Mouse (Mus musculus) lung, postnatal 0 days (tissue): ENCODE measurements at regions not wholly inside any gene's neighbourhood (a gene's known extent, or its start where the extent isn't known, plus 50 kb on each side); places are given as distances from the start of the nearest gene placed in this dataset.

Experiments
- ATAC-seq: fragments of 200-750 bp; cut with Nextera tagmentation; 2 replicates; pipeline ENCODE4 v1.8.0; 2017; ENCODE audit warnings: moderate library complexity
- DNase-seq: peaks from one replicate; pipeline ENCODE4 v3.0.0-alpha.2; 2016; ENCODE audit warnings: low spot score
- H3K27ac ChIP-seq: fragments of 300-500 bp; sonication (generic); 2 replicates; pipeline ENCODE4 v1.5.1; 2014; ENCODE audit warnings: antibody characterized with exemption, mild to moderate bottlenecking, low read length, mixed read lengths
- H3K27me3 ChIP-seq: fragments of 300-500 bp; sonication (generic); replicated peaks from 2 replicates; pipeline ENCODE4 v1.6.1; 2014; ENCODE audit warnings: low read length, mixed read lengths; ENCODE audit not compliant: insufficient read depth
- H3K36me3 ChIP-seq: fragments of 300-500 bp; sonication (generic); 2 replicates; pipeline ENCODE4 v1.6.1; 2014; ENCODE audit warnings: low read length, mixed read lengths; ENCODE audit not compliant: insufficient read depth
- H3K4me1 ChIP-seq: fragments of 300-500 bp; sonication (generic); 2 replicates; pipeline ENCODE4 v1.6.1; 2014; ENCODE audit warnings: antibody characterized with exemption, low read depth, low read length, mixed read lengths; ENCODE audit not compliant: insufficient read depth
- H3K4me2 ChIP-seq: fragments of 300-500 bp; sonication (generic); replicated peaks from 2 replicates; pipeline ENCODE4 v1.6.1; 2014; ENCODE audit warnings: low read depth, mild to moderate bottlenecking, low read length, moderate library complexity, mixed read lengths
- H3K4me3 ChIP-seq: fragments of 300-500 bp; sonication (generic); 2 replicates; pipeline ENCODE4 v1.5.1; 2014; ENCODE audit warnings: low read depth, low read length
- H3K9ac ChIP-seq: fragments of 300-500 bp; sonication (generic); replicated peaks from 2 replicates; pipeline ENCODE4 v1.6.1; 2014; ENCODE audit warnings: low read depth, mild to moderate bottlenecking
- H3K9me3 ChIP-seq: fragments of 300-500 bp; sonication (generic); 2 replicates; pipeline ENCODE4 v1.6.1; 2016; ENCODE audit warnings: low read length, mixed read lengths
- CTCF ChIP-seq: IDR thresholded peaks from 2 replicates; pipeline ENCODE4 v1.5.1; 2016; ENCODE audit warnings: antibody characterized with exemption, mild to moderate bottlenecking
- EP300 ChIP-seq: IDR thresholded peaks from 2 replicates; pipeline ENCODE4 v1.6.1; 2016; ENCODE audit warnings: antibody characterized with exemption, mild to moderate bottlenecking, control low read depth
- WGBS: fragments of 180-500 bp; shearing (Covaris S2); extraction: QIAGEN DNeasy Blood & Tissue Kit; methylation state at CpG from one replicate; pipeline ENCODE4 v1.1.7; 2014; 5-methylcytosine and 5-hydroxymethylcytosine counted together

DNA sequence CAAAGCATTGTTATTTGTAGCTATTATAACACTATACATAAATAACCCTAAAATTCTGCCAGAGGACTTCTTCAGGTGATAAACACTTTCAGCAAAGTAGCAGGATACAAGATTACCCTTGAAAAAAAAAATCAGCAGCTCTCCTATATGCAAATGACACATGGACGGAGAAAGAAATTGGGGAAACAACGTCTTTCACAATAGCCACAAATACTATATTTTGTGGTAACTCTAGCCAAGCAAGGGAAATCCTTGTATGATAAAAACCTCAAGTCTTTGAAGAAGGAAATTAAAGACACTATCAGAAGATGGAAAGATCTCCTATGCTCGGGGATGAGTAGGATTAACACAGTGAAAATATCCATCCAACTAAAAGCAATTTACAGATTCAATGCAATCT, 344.4 kb upstream of the Fbxo33 start:
- no peak overlapping the region for H3K27ac ChIP-seq
- no peak overlapping the region for H3K9ac ChIP-seq
- H3K36me3 ChIP-seq, result no peaks in the 10 kb centered on the region
- no peaks in the 10 kb centered on the region for H3K4me1 ChIP-seq
- DNase-seq (no peak), ATAC-seq (no peak)
- WGBS, result 81% methylated on average over 3 of the region's 3 CpGs
- H3K27me3 ChIP-seq, result no peaks in the 10 kb centered on the region
- H3K4me2 ChIP-seq, result no peak overlapping the region
- TF ChIP-seq EP300, result no peak
- no peak for TF ChIP-seq CTCF
- no peaks in the 10 kb centered on the region for H3K9me3 ChIP-seq
- H3K4me3 ChIP-seq, result no peak overlapping the region

DNA sequence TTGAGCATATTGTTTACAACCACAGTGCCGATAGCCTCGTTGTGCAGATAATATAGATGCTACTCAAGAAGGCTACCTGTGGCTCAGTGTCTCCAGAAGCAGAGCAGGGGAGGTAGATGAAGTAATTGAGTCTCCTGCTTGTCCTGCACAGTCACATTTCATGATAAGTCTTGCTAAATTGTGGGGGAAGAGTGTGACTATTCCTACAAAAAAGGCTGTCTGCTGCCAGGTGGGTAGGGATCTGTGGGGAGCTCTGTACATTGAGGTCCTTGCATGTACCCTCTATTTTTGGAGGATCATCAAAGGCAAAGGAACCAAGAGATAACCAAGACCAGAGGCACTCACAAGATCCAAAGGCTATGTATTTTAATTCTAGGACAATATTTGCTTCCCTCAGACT, 320.3 kb upstream of the Fbxo33 start:
- WGBS, result 68% methylated on average over 2 of the region's 2 CpGs
- no peak overlapping the region for H3K9ac ChIP-seq
- no peak for TF ChIP-seq EP300
- no peak for TF ChIP-seq CTCF

DNA sequence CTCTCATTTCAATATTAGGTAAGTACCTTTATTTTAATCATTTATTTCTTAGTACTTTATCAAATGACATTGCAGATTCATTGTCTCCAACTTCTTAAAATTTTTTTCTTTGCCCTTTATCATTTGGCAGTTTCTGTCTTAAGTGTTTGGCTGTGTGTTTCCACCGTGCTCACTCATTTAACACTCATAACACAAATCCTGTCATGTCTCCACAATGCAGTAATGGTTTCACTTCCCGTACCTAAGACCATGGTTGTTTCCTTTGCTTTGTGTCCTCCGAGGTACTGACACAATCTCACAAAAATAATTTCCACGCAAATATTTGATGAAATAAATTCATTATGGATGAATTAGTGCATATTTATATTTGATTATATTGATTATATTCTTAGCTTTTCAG, 311.0 kb upstream of the Fbxo33 start:
- no peaks in the 10 kb centered on the region for H3K4me1 ChIP-seq
- no peak overlapping the region for H3K9ac ChIP-seq
- no peaks in the 10 kb centered on the region for H3K27me3 ChIP-seq
- TF ChIP-seq CTCF (no peak), EP300 (no peak)
- H3K4me3 ChIP-seq, result no peak overlapping the region
- no peaks in the 10 kb centered on the region for H3K9me3 ChIP-seq
- H3K27ac ChIP-seq, result no peak overlapping the region
- DNase-seq (no peak), ATAC-seq (no peak)
- no peak overlapping the region for H3K4me2 ChIP-seq
- WGBS, result 69% methylated on average over 4 of the region's 4 CpGs
- no peaks in the 10 kb centered on the region for H3K36me3 ChIP-seq

More for the DNA sequence above, 320.3 kb upstream of the Fbxo33 start:
- H3K4me1 ChIP-seq, result no peaks in the 10 kb centered on the region
- no peak overlapping the region for H3K4me3 ChIP-seq
- no peak overlapping the region for H3K4me2 ChIP-seq
- no peaks in the 10 kb centered on the region for H3K9me3 ChIP-seq
- no peaks in the 10 kb centered on the region for H3K36me3 ChIP-seq
- no peak overlapping the region for H3K27ac ChIP-seq
- DNase-seq (no peak), ATAC-seq (no peak)
- no peaks in the 10 kb centered on the region for H3K27me3 ChIP-seq

DNA sequence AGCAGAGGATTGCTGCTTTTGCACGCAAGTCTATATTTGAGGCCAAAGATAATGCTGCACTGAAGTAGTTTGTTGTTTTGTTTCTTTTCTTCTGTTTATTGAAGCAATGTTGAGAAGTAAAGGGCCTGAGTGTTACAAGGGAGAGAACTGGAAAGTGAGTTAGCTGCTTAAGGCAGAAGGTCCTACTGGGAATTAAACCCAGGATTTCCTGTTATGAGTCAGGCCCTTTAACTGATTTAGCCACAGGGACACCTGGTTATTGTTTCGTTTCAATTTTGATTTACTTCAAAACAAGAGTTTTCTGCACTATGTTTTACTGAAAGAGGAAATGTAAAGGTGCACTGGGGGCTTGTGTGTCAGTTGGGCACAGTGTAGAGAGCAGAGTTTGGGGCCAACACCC, 303.8 kb upstream of the Fbxo33 start:
- 75% methylated on average over 2 of the region's 2 CpGs for WGBS
- no peaks in the 10 kb centered on the region for H3K9me3 ChIP-seq
- no peak for ATAC-seq

DNA sequence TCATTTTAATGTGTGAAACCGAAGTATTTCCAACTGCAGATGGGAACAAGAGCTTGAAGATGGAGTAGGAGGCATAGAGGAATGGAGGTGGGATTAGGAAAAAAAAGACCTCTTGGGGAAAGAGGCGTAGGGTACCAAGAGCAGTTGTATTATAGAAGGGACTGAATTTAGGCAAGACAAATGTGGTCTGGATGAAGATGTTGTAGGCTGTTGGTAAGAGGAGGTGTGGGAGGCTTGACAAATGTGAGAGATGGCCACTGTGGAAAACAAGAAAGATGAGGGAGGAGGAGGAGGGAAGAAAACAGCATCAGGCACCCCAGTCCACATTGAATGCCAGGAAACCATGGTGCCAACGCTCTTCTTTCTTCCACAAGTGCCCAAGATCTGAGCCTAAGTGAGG, 302.4 kb upstream of the Fbxo33 start:
- Histone ChIP-seq H3K4me2 (no peak overlapping the region), H3K27ac (no peak overlapping the region), H3K4me3 (no peak overlapping the region), H3K9ac (no peak overlapping the region), H3K4me1 (no peaks in the 10 kb centered on the region), H3K36me3 (no peaks in the 10 kb centered on the region), H3K27me3 (no peaks in the 10 kb centered on the region), H3K9me3 (no peaks in the 10 kb centered on the region)
- 76% methylated on average over 3 of the region's 3 CpGs for WGBS
- TF ChIP-seq CTCF, result no peak
- TF ChIP-seq EP300, result no peak
- DNase-seq (no peak), ATAC-seq (no peak)

More for the DNA sequence above, 303.8 kb upstream of the Fbxo33 start:
- H3K4me2 ChIP-seq, result no peak overlapping the region
- H3K27ac ChIP-seq, result no peak overlapping the region
- H3K9ac ChIP-seq, result no peak overlapping the region
- no peak overlapping the region for H3K4me3 ChIP-seq
- DNase-seq, result no peak
- H3K27me3 ChIP-seq, result no peaks in the 10 kb centered on the region
- TF ChIP-seq CTCF, result no peak
- TF ChIP-seq EP300, result no peak
- H3K4me1 ChIP-seq, result no peaks in the 10 kb centered on the region
- no peaks in the 10 kb centered on the region for H3K36me3 ChIP-seq

DNA sequence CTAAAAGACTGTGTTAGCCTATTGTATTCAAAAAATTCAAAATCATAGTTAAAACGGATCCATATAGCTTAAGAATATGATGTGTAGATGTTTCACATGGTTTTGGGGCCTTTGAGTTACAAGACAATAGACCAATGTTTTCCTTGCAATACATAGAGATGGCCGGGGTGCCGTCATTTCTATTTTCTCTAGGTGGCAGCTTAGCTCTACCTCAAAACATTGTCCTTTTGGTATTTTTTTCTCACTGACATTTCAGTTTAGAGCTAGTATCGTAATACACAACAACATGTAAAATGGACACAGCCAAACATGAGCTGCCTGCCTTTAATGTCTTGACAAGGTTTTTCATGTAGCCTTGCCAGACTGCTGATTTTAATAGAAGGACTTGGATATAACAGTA, 290.3 kb upstream of the Fbxo33 start:
- Histone ChIP-seq H3K4me1 (no peaks in the 10 kb centered on the region), H3K4me2 (no peak overlapping the region), H3K36me3 (no peaks in the 10 kb centered on the region), H3K9me3 (no peaks in the 10 kb centered on the region), H3K27ac (no peak overlapping the region), H3K4me3 (no peak overlapping the region), H3K27me3 (no peaks in the 10 kb centered on the region), H3K9ac (no peak overlapping the region)
- WGBS, result 78% methylated on average over 4 of the region's 4 CpGs
- ATAC-seq, result no peak
- DNase-seq, result no peak
- TF ChIP-seq EP300 (no peak), CTCF (no peak)

DNA sequence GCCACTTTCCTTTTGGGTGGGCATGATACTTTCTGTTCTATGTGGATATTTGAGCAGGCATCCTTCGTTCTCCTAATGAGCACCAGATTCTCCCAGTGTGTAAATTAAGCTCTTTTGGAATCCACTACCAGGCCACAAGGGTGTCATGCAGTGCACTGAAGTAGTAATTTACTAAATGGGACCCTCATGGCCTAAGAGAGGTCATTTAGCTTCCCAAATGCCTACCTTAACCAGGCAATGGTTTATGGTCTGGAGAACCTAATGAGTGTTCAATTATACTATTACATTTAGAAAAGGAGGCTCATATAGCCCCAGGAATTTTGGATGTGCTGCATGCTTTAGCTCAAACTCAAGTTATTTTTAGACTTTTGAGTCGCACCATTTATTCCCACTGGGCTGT, 289.6 kb upstream of the Fbxo33 start:
- Histone ChIP-seq H3K27ac (no peak overlapping the region), H3K36me3 (no peaks in the 10 kb centered on the region), H3K4me2 (no peak overlapping the region), H3K27me3 (no peaks in the 10 kb centered on the region), H3K4me3 (no peak overlapping the region), H3K9me3 (no peaks in the 10 kb centered on the region), H3K4me1 (no peaks in the 10 kb centered on the region), H3K9ac (no peak overlapping the region)
- TF ChIP-seq EP300, result no peak
- TF ChIP-seq CTCF, result no peak
- WGBS, result 74% methylated on average over 2 of the region's 2 CpGs
- no peak for ATAC-seq
- DNase-seq, result no peak
